15 mouse cellular contexts compared by ENCODE assay signal in the genomic region with DNA sequence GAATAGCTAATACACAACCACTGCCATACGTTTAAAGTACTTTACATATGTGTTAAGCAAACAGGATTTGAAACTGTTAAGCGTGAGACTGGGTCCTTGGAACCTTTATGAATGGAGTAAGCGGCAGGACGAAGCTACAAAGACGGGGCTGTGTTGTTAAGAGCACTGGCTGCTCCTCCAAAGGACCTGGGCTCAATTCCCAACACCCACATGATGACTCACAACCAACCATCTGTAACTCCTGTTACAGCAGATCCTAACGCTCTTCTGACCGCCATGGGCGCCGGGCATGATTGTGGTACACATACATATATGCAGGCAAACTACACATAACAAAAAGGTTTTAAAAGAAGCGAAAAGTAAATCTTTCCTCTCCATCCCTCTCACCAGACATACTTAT. TPM values are rescaled to one million over a fixed set of nuclear protein-coding genes. Genes with fewer than 3 reads are reported as not detected.
DNase-seq lines count a peak whose midpoint lies in the region; ATAC-seq lines count a peak whose summit lies in the region.
"Had no signal": no experiment of that assay in that cellular context is flagged by ENCODE, and none has a peak within 500 bp of the region (broad histone marks: within the 10 kb centered on the region; RNA-seq: fewer than 3 reads in every experiment).

No protein-coding gene starts in this region.

- ATAC-seq in hindbrain, embryonic 16.5 days: peak; percentile 45; the same call in 1 of the 2 replicates
- ATAC-seq in hindbrain, embryonic 13.5 days (ENCODE audit: low FRiP score): no peak
- ATAC-seq in limb, embryonic 15.5 days (ENCODE audit: insufficient number of reproducible peaks, low FRiP score, low TSS enrichment, low read depth): no peak
- ATAC-seq: intestine, postnatal 0 days had no signal

- H3K4me3 ChIP-seq in hindbrain, embryonic 16.5 days (ENCODE audit: low read length): no peak overlapping the region
- no peak overlapping the region for H3K4me3 ChIP-seq in hindbrain, embryonic 13.5 days
- H3K4me3 ChIP-seq in limb, embryonic 15.5 days: no peak overlapping the region
- H3K4me3 ChIP-seq: heart, embryonic 15.5 days had no signal

- H3K4me1 ChIP-seq in hindbrain, embryonic 16.5 days (ENCODE audit: control insufficient read depth, insufficient read depth, low read depth, low read length): peaks cover 8% of the 10 kb centered on the region
- peaks cover 22% of the 10 kb centered on the region for H3K4me1 ChIP-seq in hindbrain, embryonic 13.5 days (replicated peaks)
- peaks cover 35% of the 10 kb centered on the region for H3K4me1 ChIP-seq in limb, embryonic 15.5 days

- H3K9me3 ChIP-seq in hindbrain, embryonic 16.5 days (ENCODE audit: control insufficient read depth, low read length): no peaks in the 10 kb centered on the region
- no peaks in the 10 kb centered on the region for H3K9me3 ChIP-seq in hindbrain, embryonic 13.5 days
- no peaks in the 10 kb centered on the region for H3K9me3 ChIP-seq in limb, embryonic 15.5 days
- H3K9me3 ChIP-seq: heart, embryonic 15.5 days had no signal

- H3K4me2 ChIP-seq in hindbrain, embryonic 16.5 days (ENCODE audit: low read length): no peak overlapping the region
- H3K4me2 ChIP-seq in hindbrain, embryonic 13.5 days: no peak overlapping the region
- H3K4me2 ChIP-seq in limb, embryonic 15.5 days: no peak overlapping the region
- H3K4me2 ChIP-seq: heart, embryonic 15.5 days; liver, embryonic 11.5 days had no signal

- H3K9ac ChIP-seq in hindbrain, embryonic 16.5 days (ENCODE audit: low read depth, low read length): no peak overlapping the region
- H3K9ac ChIP-seq in hindbrain, embryonic 13.5 days: no peak overlapping the region
- H3K9ac ChIP-seq in limb, embryonic 15.5 days: no peak overlapping the region
- H3K9ac ChIP-seq: heart, embryonic 15.5 days had no signal

- DNase-seq in NIH3T3 (ENCODE audit: low read depth) (peak; percentile 32), liver (no peak)
- peak; percentile 62 for DNase-seq in layer of hippocampus, adult 11-12 months (ENCODE audit: low spot score)
- no peak for DNase-seq in urinary bladder, postnatal 25 days (ENCODE audit: low spot score)
- DNase-seq: adrenal gland, adult 2 months; cerebellum, adult 9-11 months; gastrocnemius, postnatal 36 days; lung, postnatal 14 days had no signal

- peaks cover 9% of the 10 kb centered on the region for H3K27me3 ChIP-seq in hindbrain, embryonic 16.5 days (replicated peaks; ENCODE audit: control insufficient read depth, insufficient read depth, low read length)
- H3K27me3 ChIP-seq in hindbrain, embryonic 13.5 days: peaks cover 33% of the 10 kb centered on the region
- H3K27me3 ChIP-seq in limb, embryonic 15.5 days: no peaks in the 10 kb centered on the region
- H3K27me3 ChIP-seq: CH12.LX had no signal

- H3K27ac ChIP-seq in hindbrain, embryonic 16.5 days (ENCODE audit: low read depth, low read length): no peak overlapping the region
- H3K27ac ChIP-seq in hindbrain, embryonic 13.5 days: no peak overlapping the region
- 0 out of 2 replicates have a peak overlapping the region, but pooled peaks have one; percentile 7 for H3K27ac ChIP-seq in limb, embryonic 15.5 days
- H3K27ac ChIP-seq: heart, embryonic 15.5 days had no signal

- WGBS in hindbrain, embryonic 16.5 days: 74% methylated on average over 10 of the region's 10 CpGs
- 80% methylated on average over 10 of the region's 10 CpGs for WGBS in hindbrain, embryonic 13.5 days
- WGBS in limb, embryonic 15.5 days: 77% methylated on average over 10 of the region's 10 CpGs

- H3K36me3 ChIP-seq in hindbrain, embryonic 16.5 days (ENCODE audit: control insufficient read depth, insufficient read depth, low read length): no peaks in the 10 kb centered on the region
- no peaks in the 10 kb centered on the region for H3K36me3 ChIP-seq in hindbrain, embryonic 13.5 days
- H3K36me3 ChIP-seq in limb, embryonic 15.5 days: no peaks in the 10 kb centered on the region
- H3K36me3 ChIP-seq: heart, embryonic 15.5 days had no signal

RNA-seq across cellular contexts. Expression of a gene that starts 3.1 kb away (rescaled TPM):
- 5.5 and 5.9 TPM in 2 replicates for polyA plus RNA-seq in hindbrain, embryonic 16.5 days (2015; fragmentation: Nextera tagmentation; extraction: Ambion mirVana)
- polyA plus RNA-seq in hindbrain, embryonic 13.5 days (2015; fragmentation: Nextera tagmentation; extraction: Ambion mirVana): 3.5 and 3.6 TPM in 2 replicates
- 8.9 and 9.4 TPM in 2 replicates for polyA plus RNA-seq in limb, embryonic 15.5 days (2015; fragmentation: Nextera tagmentation; extraction: Ambion mirVana)

Comparison
In these comparisons a context has a peak if more than half of its experiments do, and no peak if none do; other contexts are left out.
1. DNase-seq: peak in NIH3T3 (single experiment) and layer of hippocampus, adult 11-12 months (single experiment); none in liver (single experiment) and urinary bladder, postnatal 25 days (single experiment).